Mouse (Mus musculus) forebrain, embryonic 15.5 days (tissue): ENCODE measurements around the gene Neurog3. TPM values are rescaled to one million over a fixed set of nuclear protein-coding genes. Genes with fewer than 3 reads are reported as not detected.
A peak's percentile ranks its signal among the peaks of the same experiment; 100 is the strongest.

Source experiments
- ATAC-seq: fragments of 200-750 bp; cut with Nextera tagmentation; replicated peaks from 2 replicates; pipeline ENCODE4 v1.8.0; 2017; ENCODE audit warnings: mild to moderate bottlenecking, moderate TSS enrichment, moderate library complexity
- H3K27ac ChIP-seq: fragments of 300-500 bp; sonication (generic); replicated peaks from 2 replicates; pipeline ENCODE4 v1.5.1; 2015; ENCODE audit warnings: mild to moderate bottlenecking, inconsistent platforms
- H3K27me3 ChIP-seq: fragments of 300-500 bp; sonication (generic); 2 replicates; pipeline ENCODE4 v1.6.1; 2015; ENCODE audit warnings: inconsistent platforms
- H3K36me3 ChIP-seq: fragments of 300-500 bp; sonication (generic); 2 replicates; pipeline ENCODE4 v1.6.1; 2015; ENCODE audit warnings: mild to moderate bottlenecking, inconsistent platforms
- H3K4me1 ChIP-seq: fragments of 300-500 bp; sonication (generic); 2 replicates; pipeline ENCODE4 v1.6.1; 2015; ENCODE audit warnings: inconsistent platforms
- H3K4me2 ChIP-seq: fragments of 300-500 bp; sonication (generic); replicated peaks from 2 replicates; pipeline ENCODE4 v1.6.1; 2015; ENCODE audit warnings: mild to moderate bottlenecking, inconsistent platforms
- H3K4me3 ChIP-seq: fragments of 300-500 bp; sonication (generic); 2 replicates; pipeline ENCODE4 v1.5.1; 2015; ENCODE audit warnings: mild to moderate bottlenecking, inconsistent platforms
- H3K9ac ChIP-seq: fragments of 300-500 bp; sonication (generic); replicated peaks from 2 replicates; pipeline ENCODE4 v1.6.1; 2015; ENCODE audit warnings: mild to moderate bottlenecking, inconsistent platforms
- H3K9me3 ChIP-seq: fragments of 300-500 bp; sonication (generic); 2 replicates; pipeline ENCODE4 v1.6.1; 2016; ENCODE audit warnings: inconsistent platforms
- WGBS: fragments of 180-500 bp; shearing (Covaris S2); methylation state at CpG from one replicate; pipeline ENCODE4 v1.1.7; 2015; ENCODE audit warnings: mixed read lengths; 5-methylcytosine and 5-hydroxymethylcytosine counted together
- polyA plus RNA-seq: library from polyadenylated mRNA; unstranded; fragments of >200 nt; fragmentation: Nextera tagmentation; extraction: Ambion mirVana; gene quantifications from 2 replicates; pipeline ENCODE4 v1.2.1, GENCODE M21; 2015

The Neurog3 gene
- polyA plus RNA-seq, 1 experiment from 2014 or later, result 0.24 TPM

- WGBS, result 72% methylated on average over 9 of the region's 9 CpGs
- no peak overlapping the region for H3K4me3 ChIP-seq
- no peak for ATAC-seq
- H3K9ac ChIP-seq, result no peak overlapping the region
- H3K4me2 ChIP-seq, result no peak overlapping the region
- no peaks in the 10 kb centered on the region for H3K36me3 ChIP-seq
- H3K27me3 ChIP-seq, result no peaks in the 10 kb centered on the region
- peaks cover 18% of the 10 kb centered on the region for H3K4me1 ChIP-seq
- H3K9me3 ChIP-seq, result no peaks in the 10 kb centered on the region
- no peak overlapping the region for H3K27ac ChIP-seq
These were observed 25.8 kb upstream of the Neurog3 start for GRCm38 (mm10) chr10:62107048-62107447.

GRCm38 (mm10) chr10:62110504-62111206 is 22.2 kb upstream of the Neurog3 start:
- H3K4me1 ChIP-seq, result peaks cover 22% of the 10 kb centered on the region
- H3K27me3 ChIP-seq, result no peaks in the 10 kb centered on the region
- peak overlapping the region; percentile 87 for H3K9ac ChIP-seq
- WGBS, result under 1% methylated on average over 57 of the region's 57 CpGs
- no peaks in the 10 kb centered on the region for H3K36me3 ChIP-seq
- H3K4me3 ChIP-seq, result peak overlapping the region; percentile 75
- H3K9me3 ChIP-seq, result no peaks in the 10 kb centered on the region
- H3K4me2 ChIP-seq, result peak overlapping the region; percentile 74
- H3K27ac ChIP-seq, result 0 out of 2 replicates have a peak overlapping the region, but pooled peaks have one; percentile 4
- ATAC-seq, result peak; percentile 86

- Histone ChIP-seq H3K9me3 (no peaks in the 10 kb centered on the region), H3K36me3 (no peaks in the 10 kb centered on the region), H3K4me3 (peak overlapping the region; percentile 75), H3K4me1 (peaks cover 22% of the 10 kb centered on the region), H3K9ac (peak overlapping the region; percentile 87), H3K27ac (no peak overlapping the region), H3K27me3 (no peaks in the 10 kb centered on the region), H3K4me2 (peak overlapping the region; percentile 74)
- 41% methylated on average over 6 of the region's 6 CpGs for WGBS
- no peak for ATAC-seq
These were observed 21.7 kb upstream of the Neurog3 start for GRCm38 (mm10) chr10:62111207-62111576.

GRCm38 (mm10) chr10:62113865-62114647 is 18.8 kb upstream of the Neurog3 start:
- no peaks in the 10 kb centered on the region for H3K27me3 ChIP-seq
- 34% methylated on average over 9 of the region's 9 CpGs for WGBS
- H3K27ac ChIP-seq, result no peak overlapping the region
- no peak overlapping the region for H3K4me3 ChIP-seq
- H3K4me1 ChIP-seq, result peaks cover 19% of the 10 kb centered on the region
- no peaks in the 10 kb centered on the region for H3K9me3 ChIP-seq
- H3K36me3 ChIP-seq, result no peaks in the 10 kb centered on the region
- no peak overlapping the region for H3K9ac ChIP-seq
- ATAC-seq, result 0 out of 2 replicates have a peak, but pooled peaks have one; percentile 26
- no peak overlapping the region for H3K4me2 ChIP-seq

GRCm38 (mm10) chr10:62127137-62127536 is 5.8 kb upstream of the Neurog3 start:
- no peak for ATAC-seq
- Histone ChIP-seq H3K9me3 (no peaks in the 10 kb centered on the region), H3K9ac (no peak overlapping the region), H3K4me3 (no peak overlapping the region), H3K27me3 (peaks cover 50% of the 10 kb centered on the region), H3K36me3 (no peaks in the 10 kb centered on the region), H3K27ac (no peak overlapping the region), H3K4me2 (no peak overlapping the region), H3K4me1 (peaks cover 19% of the 10 kb centered on the region)
- 41% methylated on average over 6 of the region's 6 CpGs for WGBS

GRCm38 (mm10) chr10:62127711-62128231 is 5.1 kb upstream of the Neurog3 start:
- ATAC-seq, result no peak
- H3K36me3 ChIP-seq, result no peaks in the 10 kb centered on the region
- 0 out of 2 replicates have a peak overlapping the region, but pooled peaks have one; percentile 6 for H3K4me3 ChIP-seq
- peaks cover 21% of the 10 kb centered on the region for H3K4me1 ChIP-seq
- peak overlapping the region; percentile 44 for H3K4me2 ChIP-seq
- 41% methylated on average over 21 of the region's 21 CpGs for WGBS
- no peak overlapping the region for H3K9ac ChIP-seq
- H3K9me3 ChIP-seq, result no peaks in the 10 kb centered on the region
- H3K27me3 ChIP-seq, result peaks cover 57% of the 10 kb centered on the region
- no peak overlapping the region for H3K27ac ChIP-seq

- Histone ChIP-seq H3K27ac (no peak overlapping the region), H3K9me3 (no peaks in the 10 kb centered on the region), H3K9ac (no peak overlapping the region), H3K36me3 (no peaks in the 10 kb centered on the region), H3K27me3 (peaks cover 63% of the 10 kb centered on the region), H3K4me3 (peak overlapping the region; percentile 24), H3K4me1 (peaks cover 27% of the 10 kb centered on the region), H3K4me2 (peak overlapping the region; percentile 44)
- peak; percentile 66; the same call in 1 of the 2 replicates for ATAC-seq
- WGBS, result under 1% methylated on average over 31 of the region's 32 CpGs
These were observed 4.5 kb upstream of the Neurog3 start for GRCm38 (mm10) chr10:62128316-62128951.

GRCm38 (mm10) chr10:62135696-62136470 is 3.0 kb downstream of the Neurog3 start:
- no peak overlapping the region for H3K9ac ChIP-seq
- WGBS, result 5% methylated on average over 8 of the region's 8 CpGs
- no peak for ATAC-seq

GRCm38 (mm10) chr10:62137150-62137549 is 4.3 kb downstream of the Neurog3 start:
- Histone ChIP-seq H3K9me3 (no peaks in the 10 kb centered on the region), H3K4me1 (peaks cover 9% of the 10 kb centered on the region), H3K4me2 (no peak overlapping the region), H3K27ac (no peak overlapping the region), H3K36me3 (no peaks in the 10 kb centered on the region), H3K9ac (no peak overlapping the region), H3K4me3 (no peak overlapping the region), H3K27me3 (peaks cover 53% of the 10 kb centered on the region)
- no peak for ATAC-seq
- WGBS, result 2% methylated on average over 4 of the region's 4 CpGs

More at GRCm38 (mm10) chr10:62135696-62136470, 3.0 kb downstream of the Neurog3 start:
- H3K27ac ChIP-seq, result no peak overlapping the region
- H3K27me3 ChIP-seq, result peaks cover 65% of the 10 kb centered on the region
- H3K4me3 ChIP-seq, result no peak overlapping the region
- no peaks in the 10 kb centered on the region for H3K9me3 ChIP-seq
- no peak overlapping the region for H3K4me2 ChIP-seq
- no peaks in the 10 kb centered on the region for H3K36me3 ChIP-seq
- peaks cover 9% of the 10 kb centered on the region for H3K4me1 ChIP-seq

- H3K9ac ChIP-seq, result no peak overlapping the region
- H3K4me2 ChIP-seq, result no peak overlapping the region
- no peak overlapping the region for H3K27ac ChIP-seq
- peaks cover 5% of the 10 kb centered on the region for H3K4me1 ChIP-seq
- H3K36me3 ChIP-seq, result no peaks in the 10 kb centered on the region
- H3K4me3 ChIP-seq, result no peak overlapping the region
- ATAC-seq, result no peak
- no peaks in the 10 kb centered on the region for H3K9me3 ChIP-seq
- WGBS, result 11% methylated on average over 3 of the region's 3 CpGs
- H3K27me3 ChIP-seq, result peaks cover 44% of the 10 kb centered on the region
These were observed 5.2 kb downstream of the Neurog3 start for GRCm38 (mm10) chr10:62138040-62138439.

- no peak within 1 kb of the TSS for H3K4me2 ChIP-seq
- 66% methylated on average over 8 of the region's 8 CpGs for WGBS
- no peak for ATAC-seq
These were observed 10.9 kb downstream of the Neurog3 start, which contains the start of gene Fam241b for GRCm38 (mm10) chr10:62143820-62144219. Gene Fam241b (minus strand): TSS chr10:62143920.

More at GRCm38 (mm10) chr10:62143820-62144219, 10.9 kb downstream of the Neurog3 start, which contains the start of gene Fam241b:
- no peak within 1 kb of the TSS for H3K4me3 ChIP-seq
- H3K4me1 ChIP-seq, result no peaks in the 10 kb centered on the region
- H3K27me3 ChIP-seq, result no peaks in the 10 kb centered on the region
- no peak within 1 kb of the TSS for H3K9ac ChIP-seq
- no peak within 1 kb of the TSS for H3K27ac ChIP-seq
- no peaks in the 10 kb centered on the region for H3K9me3 ChIP-seq
- H3K36me3 ChIP-seq, result no peaks in the 10 kb centered on the region
